Comparison of ENCODE assay signal across 15 mouse cellular contexts in the genomic region with DNA sequence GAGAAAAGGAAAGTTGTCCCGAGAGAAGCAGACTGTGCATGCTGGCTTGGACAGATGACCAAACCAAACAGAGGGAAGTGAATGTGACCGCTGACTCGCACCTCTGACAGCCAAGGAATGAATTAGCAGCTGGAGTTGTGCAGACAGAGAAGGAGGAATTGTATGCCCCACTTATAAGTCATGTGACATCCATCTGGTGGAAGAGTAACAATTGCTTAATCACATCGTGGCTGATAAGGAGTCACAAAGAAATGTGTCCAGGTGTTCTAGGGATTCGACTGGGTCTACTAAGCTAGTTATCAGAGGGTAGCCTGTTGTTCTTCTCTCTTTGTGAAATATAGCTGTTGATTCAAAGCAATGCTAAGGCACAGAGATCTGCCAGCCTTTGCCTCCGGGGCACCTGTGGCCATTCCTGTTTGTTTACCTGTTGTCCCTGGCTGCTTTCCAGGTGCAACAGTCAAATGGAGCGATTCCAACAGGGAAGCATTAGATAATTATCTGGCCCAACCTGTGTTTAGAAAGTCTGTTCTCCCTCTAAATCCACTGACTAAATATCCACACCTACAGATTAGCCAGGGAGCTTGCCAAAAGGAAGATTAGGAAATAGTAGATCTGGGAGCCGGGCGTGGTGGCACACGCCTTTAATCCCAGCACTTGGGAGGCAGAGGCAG.
DNase-seq lines count a peak whose midpoint lies in the region; ATAC-seq lines count a peak whose summit lies in the region.
"Had no signal": no experiment of that assay in that cellular context is flagged by ENCODE, and none has a peak within 500 bp of the region (broad histone marks: within the 10 kb centered on the region; RNA-seq: fewer than 3 reads in every experiment).

No protein-coding gene starts in this region.

- H3K9me3 ChIP-seq in kidney, embryonic 14.5 days (ENCODE audit: control insufficient read depth, low read length), result no peaks in the 10 kb centered on the region
- H3K9me3 ChIP-seq in intestine, embryonic 15.5 days, result no peaks in the 10 kb centered on the region
- H3K9me3 ChIP-seq in midbrain, embryonic 15.5 days, result no peaks in the 10 kb centered on the region
- no peaks in the 10 kb centered on the region for H3K9me3 ChIP-seq in forebrain, embryonic 16.5 days (ENCODE audit: control insufficient read depth, low read length)
- H3K9me3 ChIP-seq: embryonic facial prominence, embryonic 15.5 days; lung, embryonic 15.5 days; midbrain, embryonic 13.5 days; neural tube, embryonic 13.5 days had no signal

- H3K4me2 ChIP-seq in kidney, embryonic 14.5 days (replicated peaks; ENCODE audit: low read depth, low read length), result no peak overlapping the region
- no peak overlapping the region for H3K4me2 ChIP-seq in intestine, embryonic 15.5 days (replicated peaks)
- H3K4me2 ChIP-seq in midbrain, embryonic 15.5 days, result no peak overlapping the region
- no peak overlapping the region for H3K4me2 ChIP-seq in forebrain, embryonic 16.5 days (ENCODE audit: low read length)
- H3K4me2 ChIP-seq: embryonic facial prominence, embryonic 15.5 days; lung, embryonic 15.5 days; midbrain, embryonic 13.5 days; neural tube, embryonic 13.5 days had no signal

- H3K4me1 ChIP-seq in kidney, embryonic 14.5 days (ENCODE audit: control insufficient read depth, insufficient read depth, low read length), result no peaks in the 10 kb centered on the region
- no peaks in the 10 kb centered on the region for H3K4me1 ChIP-seq in intestine, embryonic 15.5 days (replicated peaks)
- H3K4me1 ChIP-seq in midbrain, embryonic 15.5 days, result no peaks in the 10 kb centered on the region
- no peaks in the 10 kb centered on the region for H3K4me1 ChIP-seq in forebrain, embryonic 16.5 days (replicated peaks; ENCODE audit: control insufficient read depth, insufficient read depth, low read length)
- H3K4me1 ChIP-seq: lung, embryonic 15.5 days had no signal

- 83% methylated on average over 10 of the region's 10 CpGs for WGBS in kidney, embryonic 14.5 days
- WGBS in intestine, embryonic 15.5 days, result 71% methylated on average over 10 of the region's 10 CpGs
- WGBS in midbrain, embryonic 15.5 days, result 87% methylated on average over 10 of the region's 10 CpGs
- WGBS in forebrain, embryonic 16.5 days, result 87% methylated on average over 10 of the region's 10 CpGs

- no peaks in the 10 kb centered on the region for H3K36me3 ChIP-seq in kidney, embryonic 14.5 days (ENCODE audit: control insufficient read depth, insufficient read depth, low read length)
- H3K36me3 ChIP-seq in intestine, embryonic 15.5 days, result no peaks in the 10 kb centered on the region
- no peaks in the 10 kb centered on the region for H3K36me3 ChIP-seq in midbrain, embryonic 15.5 days (replicated peaks)
- H3K36me3 ChIP-seq in forebrain, embryonic 16.5 days (ENCODE audit: control insufficient read depth, insufficient read depth), result no peaks in the 10 kb centered on the region
- H3K36me3 ChIP-seq: embryonic facial prominence, embryonic 15.5 days; lung, embryonic 15.5 days; midbrain, embryonic 13.5 days; neural tube, embryonic 13.5 days had no signal

- no peak overlapping the region for H3K9ac ChIP-seq in kidney, embryonic 14.5 days (ENCODE audit: low read depth, low read length)
- H3K9ac ChIP-seq in intestine, embryonic 15.5 days, result no peak overlapping the region
- H3K9ac ChIP-seq in midbrain, embryonic 15.5 days, result no peak overlapping the region
- H3K9ac ChIP-seq in forebrain, embryonic 16.5 days (replicated peaks; ENCODE audit: low read depth, low read length), result no peak overlapping the region
- H3K9ac ChIP-seq: embryonic facial prominence, embryonic 15.5 days; lung, embryonic 15.5 days; midbrain, embryonic 13.5 days; neural tube, embryonic 13.5 days had no signal

- no peaks in the 10 kb centered on the region for H3K27me3 ChIP-seq in kidney, embryonic 14.5 days (ENCODE audit: control insufficient read depth, insufficient read depth, low read length)
- no peaks in the 10 kb centered on the region for H3K27me3 ChIP-seq in intestine, embryonic 15.5 days (replicated peaks)
- H3K27me3 ChIP-seq in midbrain, embryonic 15.5 days (replicated peaks), result no peaks in the 10 kb centered on the region
- H3K27me3 ChIP-seq in forebrain, embryonic 16.5 days (replicated peaks; ENCODE audit: control insufficient read depth, insufficient read depth, low read length), result no peaks in the 10 kb centered on the region
- H3K27me3 ChIP-seq: embryonic facial prominence, embryonic 15.5 days; lung, embryonic 15.5 days; midbrain, embryonic 13.5 days; neural tube, embryonic 13.5 days had no signal

- no peak overlapping the region for H3K4me3 ChIP-seq in kidney, embryonic 14.5 days (ENCODE audit: low read length)
- H3K4me3 ChIP-seq in intestine, embryonic 15.5 days (replicated peaks), result no peak overlapping the region
- H3K4me3 ChIP-seq in midbrain, embryonic 15.5 days, result no peak overlapping the region
- no peak overlapping the region for H3K4me3 ChIP-seq in forebrain, embryonic 16.5 days (replicated peaks; ENCODE audit: low read length)
- H3K4me3 ChIP-seq: embryonic facial prominence, embryonic 15.5 days; lung, embryonic 15.5 days; midbrain, embryonic 13.5 days; neural tube, embryonic 13.5 days had no signal

- H3K27ac ChIP-seq in kidney, embryonic 14.5 days (ENCODE audit: low read depth, low read length), result no peak overlapping the region
- H3K27ac ChIP-seq in intestine, embryonic 15.5 days, result no peak overlapping the region
- no peak overlapping the region for H3K27ac ChIP-seq in midbrain, embryonic 15.5 days
- H3K27ac ChIP-seq in forebrain, embryonic 16.5 days (ENCODE audit: low read length), result no peak overlapping the region
- H3K27ac ChIP-seq: lung, embryonic 15.5 days; midbrain, embryonic 13.5 days; neural tube, embryonic 13.5 days had no signal

- no peak for ATAC-seq in kidney, embryonic 14.5 days (ENCODE audit: low FRiP score, low TSS enrichment)
- ATAC-seq in intestine, embryonic 15.5 days, result peak; percentile 32; the same call in 1 of the 2 replicates
- ATAC-seq in midbrain, embryonic 15.5 days (replicated peaks), result no peak
- ATAC-seq in forebrain, embryonic 16.5 days, result no peak
- ATAC-seq: midbrain, embryonic 13.5 days had no signal

- peak; percentile 10 for DNase-seq in kidney, adult 11 months
- peak; percentile 34 for DNase-seq in 3134 (ENCODE audit: extremely low read depth, insufficient read length, low spot score)
- peak; percentile 48 to 55 for DNase-seq in cerebellum, adult 18-20 months
- DNase-seq in spleen, postnatal 10 days (ENCODE audit: low spot score in 2 of 2), result no peak
- DNase-seq: adrenal gland, postnatal 10 days; heart, adult 18-20 months; thymus, postnatal 14 days had no signal

Comparison
In these comparisons a context has a peak if more than half of its experiments do, and no peak if none do; other contexts are left out.
1. DNase-seq: peak in kidney, adult 11 months (single experiment), 3134 (single experiment) and cerebellum, adult 18-20 months (2 of 2); none in spleen, postnatal 10 days (0 of 2).